Mouse (Mus musculus): ENCODE data around the gene Alpl. TPM values are rescaled to one million over a fixed set of nuclear protein-coding genes. Genes with fewer than 3 reads are reported as not detected.
A peak's percentile ranks its signal among the peaks of the same experiment; 100 is the strongest.

Gene Alpl
- polyA plus RNA-seq, 1 experiment from 2014 or later, result 3.0 TPM

DNA sequence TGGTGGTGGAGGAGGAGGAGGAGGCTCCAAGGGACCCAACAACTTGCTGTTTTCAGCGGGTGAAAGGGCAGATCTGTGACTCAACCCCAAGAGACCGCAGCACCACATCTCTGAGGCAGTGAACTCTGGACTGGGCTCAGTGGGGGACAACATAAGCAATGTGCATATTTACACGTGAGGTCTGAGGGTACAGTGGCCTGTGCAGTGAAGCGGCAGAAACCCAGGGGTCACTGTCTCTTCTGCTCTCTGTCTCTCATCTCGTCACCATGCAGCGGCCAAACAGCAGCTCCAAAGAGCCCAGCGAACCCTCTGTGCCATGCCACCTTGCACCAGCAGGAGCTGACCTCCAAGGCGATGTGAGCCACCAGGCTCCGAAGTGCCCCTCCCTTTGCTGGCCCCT is 49.1 kb downstream of the Alpl start:
- H3K36me3 ChIP-seq (ENCODE audit: insufficient read depth, low read length), result no peaks in the 10 kb centered on the region
- ATAC-seq, result no peak
- TF ChIP-seq CTCF (IDR thresholded peaks at IDR 0.05) (0 out of 2 replicates have a peak, but pooled peaks have one; percentile 4), EP300 (IDR thresholded peaks at IDR 0.05) (no peak)

DNA sequence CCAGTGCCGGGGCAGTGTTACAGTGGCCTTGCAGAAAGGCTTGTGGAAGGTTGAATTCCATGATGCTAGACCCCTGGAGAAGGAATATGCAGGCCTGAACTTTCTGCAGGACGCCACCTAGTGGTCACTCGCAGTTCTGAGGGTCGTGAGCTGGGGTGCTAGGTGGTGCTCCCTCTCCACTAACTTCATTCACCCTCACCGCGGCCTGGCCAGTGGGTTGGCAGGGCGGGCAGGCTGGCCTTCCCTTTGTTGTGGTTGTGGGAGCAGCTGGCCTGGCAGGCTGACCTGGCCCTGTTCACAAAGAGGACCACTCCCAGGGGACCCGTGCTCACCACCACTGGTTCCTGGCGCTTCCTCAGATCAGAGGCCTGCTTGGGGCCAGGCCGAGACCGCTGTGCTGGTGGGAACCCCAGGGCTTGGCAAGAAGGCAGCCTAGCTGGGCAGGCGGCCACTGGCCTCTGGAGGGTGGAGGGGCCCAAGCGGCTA is 51.7 kb downstream of the Alpl start:
- no peak overlapping the region for H3K9ac ChIP-seq (replicated peaks; ENCODE audit: low read depth)
- TF ChIP-seq EP300 (IDR thresholded peaks at IDR 0.05), result no peak
- TF ChIP-seq CTCF (IDR thresholded peaks at IDR 0.05), result peak; percentile 70
- ATAC-seq (no peak), DNase-seq (ENCODE audit: low spot score) (no peak)
- 62% methylated on average over 13 of the region's 13 CpGs for WGBS
- no peak overlapping the region for H3K4me3 ChIP-seq (ENCODE audit: low read depth, low read length)
- H3K36me3 ChIP-seq (ENCODE audit: insufficient read depth, low read length), result no peaks in the 10 kb centered on the region
- no peaks in the 10 kb centered on the region for H3K4me1 ChIP-seq (ENCODE audit: insufficient read depth, low read depth, low read length)
- no peaks in the 10 kb centered on the region for H3K9me3 ChIP-seq (ENCODE audit: low read length)
- H3K27ac ChIP-seq (ENCODE audit: low read length), result no peak overlapping the region
- no peaks in the 10 kb centered on the region for H3K27me3 ChIP-seq (replicated peaks; ENCODE audit: insufficient read depth, low read length)
- no peak overlapping the region for H3K4me2 ChIP-seq (replicated peaks; ENCODE audit: low read depth, low read length)

More for the DNA sequence above, 49.1 kb downstream of the Alpl start:
- DNase-seq (ENCODE audit: low spot score), result no peak
- no peak overlapping the region for H3K4me3 ChIP-seq (ENCODE audit: low read depth, low read length)
- no peaks in the 10 kb centered on the region for H3K9me3 ChIP-seq (ENCODE audit: low read length)
- no peak overlapping the region for H3K4me2 ChIP-seq (replicated peaks; ENCODE audit: low read depth, low read length)
- peaks cover 10% of the 10 kb centered on the region; the same call in 1 of the 2 replicates for H3K4me1 ChIP-seq (ENCODE audit: insufficient read depth, low read depth, low read length)
- no peaks in the 10 kb centered on the region for H3K27me3 ChIP-seq (replicated peaks; ENCODE audit: insufficient read depth, low read length)
- no peak overlapping the region for H3K27ac ChIP-seq (ENCODE audit: low read length)
- 86% methylated on average over 9 of the region's 9 CpGs for WGBS
- no peak overlapping the region for H3K9ac ChIP-seq (replicated peaks; ENCODE audit: low read depth)

DNA sequence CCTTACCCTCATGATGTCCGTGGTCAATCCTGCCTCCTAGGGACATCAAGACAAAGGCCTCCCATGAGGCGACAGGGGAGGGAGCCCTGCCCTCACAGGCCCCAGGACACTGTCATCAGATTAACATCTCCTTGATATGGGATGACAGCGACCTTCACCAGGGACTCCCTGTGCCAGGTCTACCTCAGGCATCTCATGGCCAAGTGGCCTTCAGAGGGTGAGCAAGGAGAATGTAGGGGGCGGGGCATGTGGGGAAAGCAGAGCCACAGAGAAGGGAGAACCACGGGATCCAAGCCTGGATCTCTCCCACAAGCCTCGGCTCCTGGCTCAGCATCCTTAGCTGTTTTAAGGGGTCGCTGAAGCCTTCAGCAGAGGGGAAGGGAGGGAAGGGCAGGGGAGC is 52.4 kb downstream of the Alpl start:
- ATAC-seq (no peak), DNase-seq (ENCODE audit: low spot score) (no peak)
- Histone ChIP-seq H3K4me2 (replicated peaks; ENCODE audit: low read depth, low read length) (no peak overlapping the region), H3K4me3 (ENCODE audit: low read depth, low read length) (no peak overlapping the region), H3K36me3 (ENCODE audit: insufficient read depth, low read length) (no peaks in the 10 kb centered on the region), H3K27ac (ENCODE audit: low read length) (no peak overlapping the region), H3K4me1 (ENCODE audit: insufficient read depth, low read depth, low read length) (no peaks in the 10 kb centered on the region), H3K9me3 (ENCODE audit: low read length) (no peaks in the 10 kb centered on the region), H3K27me3 (replicated peaks; ENCODE audit: insufficient read depth, low read length) (no peaks in the 10 kb centered on the region), H3K9ac (replicated peaks; ENCODE audit: low read depth) (no peak overlapping the region)
- 71% methylated on average over 7 of the region's 7 CpGs for WGBS
- no peak for TF ChIP-seq CTCF (IDR thresholded peaks at IDR 0.05)
- no peak for TF ChIP-seq EP300 (IDR thresholded peaks at IDR 0.05)

GRCm38 (mm10) chr4:137740350-137740749 is 55.8 kb downstream of the Alpl start:
- H3K9me3 ChIP-seq (ENCODE audit: low read length), result no peaks in the 10 kb centered on the region
- no peak overlapping the region for H3K9ac ChIP-seq (replicated peaks; ENCODE audit: low read depth)
- ATAC-seq (no peak), DNase-seq (ENCODE audit: low spot score) (no peak)
- no peaks in the 10 kb centered on the region for H3K27me3 ChIP-seq (replicated peaks; ENCODE audit: insufficient read depth, low read length)
- 76% methylated on average over 7 of the region's 7 CpGs for WGBS
- TF ChIP-seq CTCF (IDR thresholded peaks at IDR 0.05) (no peak), EP300 (IDR thresholded peaks at IDR 0.05) (no peak)
- 0 out of 2 replicates have a peak, but pooled peaks cover 3% of the 10 kb centered on the region for H3K4me1 ChIP-seq (ENCODE audit: insufficient read depth, low read depth, low read length)
- H3K36me3 ChIP-seq (ENCODE audit: insufficient read depth, low read length), result no peaks in the 10 kb centered on the region
- no peak overlapping the region for H3K4me3 ChIP-seq (ENCODE audit: low read depth, low read length)
- no peak overlapping the region for H3K27ac ChIP-seq (ENCODE audit: low read length)
- H3K4me2 ChIP-seq (replicated peaks; ENCODE audit: low read depth, low read length), result no peak overlapping the region

DNA sequence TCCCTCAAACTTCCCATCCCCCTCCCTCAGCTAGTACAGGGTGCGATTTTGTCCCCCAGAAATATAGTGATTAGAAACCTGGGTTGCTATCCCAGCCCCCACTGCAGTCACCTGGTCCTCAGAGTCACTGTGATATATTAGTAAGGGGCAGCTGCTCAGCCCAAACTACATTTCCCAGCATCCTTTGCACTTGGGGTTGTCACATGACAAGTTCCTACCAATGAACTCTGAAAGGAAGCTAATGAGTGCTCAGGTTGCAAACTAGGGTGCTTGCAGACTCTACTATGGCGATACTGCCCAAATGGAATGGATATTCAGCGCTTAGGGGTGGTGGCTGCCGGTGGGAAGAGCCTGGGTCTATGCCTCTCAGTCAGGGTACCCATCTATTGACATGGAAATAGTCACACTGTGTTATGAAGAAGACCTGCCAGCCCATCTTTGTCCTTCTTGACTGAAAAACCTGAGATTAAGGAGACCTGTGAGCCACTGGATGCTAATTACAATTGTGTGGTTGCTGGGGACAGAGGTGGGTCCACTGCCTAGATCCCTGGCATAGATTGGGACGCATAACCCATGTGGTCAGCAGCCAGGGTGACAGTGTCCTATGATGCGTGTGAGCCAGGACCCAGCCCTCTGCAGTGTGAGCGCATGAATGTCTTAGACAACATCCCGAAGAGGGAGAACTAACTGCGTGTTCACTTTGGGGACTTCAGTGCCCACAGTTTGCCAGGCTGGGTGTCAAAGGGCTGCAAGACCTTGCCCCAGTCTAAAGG is 56.8 kb downstream of the Alpl start:
- no peak overlapping the region for H3K27ac ChIP-seq (ENCODE audit: low read length)
- H3K4me3 ChIP-seq (ENCODE audit: low read depth, low read length), result no peak overlapping the region
- H3K9me3 ChIP-seq (ENCODE audit: low read length), result no peaks in the 10 kb centered on the region
- no peak overlapping the region for H3K4me2 ChIP-seq (replicated peaks; ENCODE audit: low read depth, low read length)
- H3K27me3 ChIP-seq (replicated peaks; ENCODE audit: insufficient read depth, low read length), result no peaks in the 10 kb centered on the region
- H3K4me1 ChIP-seq (ENCODE audit: insufficient read depth, low read depth, low read length), result 0 out of 2 replicates have a peak, but pooled peaks cover 3% of the 10 kb centered on the region
- peak; percentile 64 for DNase-seq (ENCODE audit: low spot score)
- WGBS, result 54% methylated on average over 9 of the region's 9 CpGs
- H3K36me3 ChIP-seq (ENCODE audit: insufficient read depth, low read length), result no peaks in the 10 kb centered on the region
- no peak overlapping the region for H3K9ac ChIP-seq (replicated peaks; ENCODE audit: low read depth)
- TF ChIP-seq EP300 (IDR thresholded peaks at IDR 0.05) (no peak), CTCF (IDR thresholded peaks at IDR 0.05) (no peak)
- ATAC-seq, result peak; percentile 47; the same call in 1 of the 2 replicates

- H3K9ac ChIP-seq (replicated peaks; ENCODE audit: low read depth), result no peak overlapping the region
- no peak overlapping the region for H3K4me3 ChIP-seq (ENCODE audit: low read depth, low read length)
- no peaks in the 10 kb centered on the region for H3K9me3 ChIP-seq (ENCODE audit: low read length)
- DNase-seq (ENCODE audit: low spot score), result no peak
- no peak for ATAC-seq
- no peak for TF ChIP-seq CTCF (IDR thresholded peaks at IDR 0.05)
- no peak for TF ChIP-seq EP300 (IDR thresholded peaks at IDR 0.05)
- H3K4me2 ChIP-seq (replicated peaks; ENCODE audit: low read depth, low read length), result no peak overlapping the region
- H3K36me3 ChIP-seq (ENCODE audit: insufficient read depth, low read length), result no peaks in the 10 kb centered on the region
- 0 out of 2 replicates have a peak, but pooled peaks cover 3% of the 10 kb centered on the region for H3K4me1 ChIP-seq (ENCODE audit: insufficient read depth, low read depth, low read length)
- WGBS, result 64% methylated on average over 3 of the region's 3 CpGs
- H3K27ac ChIP-seq (ENCODE audit: low read length), result no peak overlapping the region
- H3K27me3 ChIP-seq (replicated peaks; ENCODE audit: insufficient read depth, low read length), result no peaks in the 10 kb centered on the region
Measured at GRCm38 (mm10) chr4:137737760-137738159, 58.4 kb downstream of the Alpl start.
